Mouse (Mus musculus) ZHBTc4 (cell line): ENCODE measurements at regions not wholly inside any gene's neighbourhood (a gene's known extent, or its start where the extent isn't known, plus 50 kb on each side); places are given as distances from the start of the nearest gene placed in this dataset.
"Not testable (repeated sequence)": the region's sequence is repeated elsewhere in the genome, so short reads cannot be mapped to it uniquely, and the experiment has no call there.

Experiments used
- DNase-seq: peaks from one replicate; pipeline ENCODE4 v3.0.0-alpha.2; 2011; ENCODE audit warnings: low read depth, low spot score

GRCm38 (mm10) chr13:69129056-69129620, 129.8 kb upstream of the Adcy2 start:
- no peak for DNase-seq

- DNase-seq, result no peak
These were observed 128.2 kb upstream of the Adcy2 start for GRCm38 (mm10) chr13:69127522-69127921.

GRCm38 (mm10) chr13:69118743-69119142, 119.4 kb upstream of the Adcy2 start:
- DNase-seq, result not testable (repeated sequence)

- DNase-seq, result no peak
These were observed 109.8 kb upstream of the Adcy2 start for GRCm38 (mm10) chr13:69109168-69109567.

- peak; percentile 66 for DNase-seq
These were observed 87.3 kb upstream of the Adcy2 start for GRCm38 (mm10) chr13:69086613-69087012.

GRCm38 (mm10) chr13:69070336-69070735, 71.0 kb upstream of the Adcy2 start:
- DNase-seq, result no peak

GRCm38 (mm10) chr13:69069817-69070216, 70.5 kb upstream of the Adcy2 start:
- no peak for DNase-seq

GRCm38 (mm10) chr13:69066636-69067035, 67.3 kb upstream of the Adcy2 start:
- no peak for DNase-seq

GRCm38 (mm10) chr13:69065285-69065684, 65.9 kb upstream of the Adcy2 start:
- DNase-seq, result no peak

GRCm38 (mm10) chr13:69062692-69063233, 63.4 kb upstream of the Adcy2 start:
- no peak for DNase-seq

GRCm38 (mm10) chr13:69061436-69061835, 62.1 kb upstream of the Adcy2 start:
- DNase-seq, result no peak
